Mouse (Mus musculus) kidney, postnatal 14 days (tissue): Measurements from ENCODE around the gene Slc39a10.
A peak's percentile ranks its signal among the peaks of the same experiment; 100 is the strongest.
"Not testable (repeated sequence)": the region's sequence is repeated elsewhere in the genome, so short reads cannot be mapped to it uniquely, and the experiment has no call there.

Experiments used
- DNase-seq: peaks from one replicate; pipeline ENCODE4 v3.0.0; 2022; ENCODE audit warnings: mixed read lengths

The Slc39a10 gene

GRCm38 (mm10) chr1:46863434-46863833 is 29.2 kb downstream of the Slc39a10 start:
- DNase-seq = no peak

GRCm38 (mm10) chr1:46860082-46860481 is 32.6 kb downstream of the Slc39a10 start:
- DNase-seq = no peak

GRCm38 (mm10) chr1:46858579-46858978 is 34.1 kb downstream of the Slc39a10 start:
- DNase-seq = no peak

GRCm38 (mm10) chr1:46856498-46856897 is 36.2 kb downstream of the Slc39a10 start:
- DNase-seq = peak; percentile 27

- peak; percentile 91 for DNase-seq
Measured at GRCm38 (mm10) chr1:46854036-46854900, 38.4 kb downstream of the Slc39a10 start.

- DNase-seq = peak; percentile 98
Measured at GRCm38 (mm10) chr1:46853317-46854035, 39.2 kb downstream of the Slc39a10 start.

GRCm38 (mm10) chr1:46852600-46853272 is 39.9 kb downstream of the Slc39a10 start:
- peak; percentile 77 for DNase-seq

GRCm38 (mm10) chr1:46852216-46852599 is 40.4 kb downstream of the Slc39a10 start:
- no peak for DNase-seq

- DNase-seq = no peak
Measured at GRCm38 (mm10) chr1:46851586-46851985, 41.1 kb downstream of the Slc39a10 start.

- DNase-seq = peak; percentile 84
Measured at GRCm38 (mm10) chr1:46849758-46850157, 42.9 kb downstream of the Slc39a10 start.

GRCm38 (mm10) chr1:46845221-46845620 is 47.4 kb downstream of the Slc39a10 start:
- no peak for DNase-seq

GRCm38 (mm10) chr1:46844281-46844680 is 48.4 kb downstream of the Slc39a10 start:
- DNase-seq = no peak

GRCm38 (mm10) chr1:46843406-46843805 is 49.2 kb downstream of the Slc39a10 start:
- DNase-seq = no peak

GRCm38 (mm10) chr1:46831927-46832326 is 60.7 kb downstream of the Slc39a10 start:
- no peak for DNase-seq

GRCm38 (mm10) chr1:46830066-46830843 is 62.4 kb downstream of the Slc39a10 start:
- no peak for DNase-seq

GRCm38 (mm10) chr1:46822256-46822972 is 70.2 kb downstream of the Slc39a10 start:
- no peak for DNase-seq

- DNase-seq = no peak
Measured at GRCm38 (mm10) chr1:46817934-46818333, 74.7 kb downstream of the Slc39a10 start.

GRCm38 (mm10) chr1:46808630-46809029 is 84.0 kb downstream of the Slc39a10 start:
- DNase-seq = not testable (repeated sequence)

GRCm38 (mm10) chr1:46805074-46805473 is 87.6 kb downstream of the Slc39a10 start:
- no peak for DNase-seq

- DNase-seq = not testable (repeated sequence)
Measured at GRCm38 (mm10) chr1:46782227-46782626, 110.4 kb downstream of the Slc39a10 start.

- not testable (repeated sequence) for DNase-seq
Measured at GRCm38 (mm10) chr1:46770077-46770695, 122.5 kb downstream of the Slc39a10 start.
